Mouse (Mus musculus): Measurements from ENCODE around the gene Vsig10l. TPM values are rescaled to one million over a fixed set of nuclear protein-coding genes. Genes with fewer than 3 reads are reported as not detected.

Vsig10l gene
- polyA plus RNA-seq, 1 experiment from 2014 or later, result 2.6 TPM

DNA sequence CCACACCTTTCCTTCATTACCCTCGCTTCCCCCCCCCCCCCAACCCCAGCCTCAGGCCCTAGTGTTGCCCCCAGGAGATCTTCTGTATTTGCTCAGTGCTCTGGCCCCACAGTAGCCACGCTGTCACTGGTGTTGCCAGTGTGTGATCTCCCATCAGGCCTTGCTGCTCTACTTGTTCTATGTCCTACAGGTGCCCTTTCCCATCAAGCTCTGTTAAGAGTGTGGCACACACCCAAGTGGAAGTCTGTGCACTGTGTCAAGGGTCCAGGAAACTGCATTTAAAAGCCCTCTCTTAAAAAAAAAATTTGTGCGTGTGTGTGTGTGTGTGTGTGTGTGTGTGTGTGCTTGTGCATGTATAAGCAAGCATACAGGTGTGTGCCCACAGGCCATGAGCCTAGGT, 14.7 kb upstream of the Vsig10l start:
- DNase-seq (ENCODE audit: low spot score) (no peak), ATAC-seq (ENCODE audit: low FRiP score) (no peak)
- no peak overlapping the region for H3K9ac ChIP-seq (ENCODE audit: low read depth, low read length)
- no peak overlapping the region for H3K27ac ChIP-seq (ENCODE audit: low read depth, low read length)
- H3K36me3 ChIP-seq (ENCODE audit: control insufficient read depth, insufficient read depth, low read length), result no peaks in the 10 kb centered on the region
- H3K4me1 ChIP-seq (replicated peaks; ENCODE audit: control insufficient read depth, insufficient read depth, low read length), result no peaks in the 10 kb centered on the region
- no peak overlapping the region for H3K4me3 ChIP-seq (ENCODE audit: low read depth, low read length)
- 89% methylated on average over 2 of the region's 3 CpGs for WGBS
- H3K4me2 ChIP-seq (replicated peaks; ENCODE audit: low read depth, low read length), result no peak overlapping the region
- no peaks in the 10 kb centered on the region for H3K27me3 ChIP-seq (ENCODE audit: control insufficient read depth, insufficient read depth, low read length)
- no peaks in the 10 kb centered on the region for H3K9me3 ChIP-seq (ENCODE audit: control insufficient read depth, low read length)

DNA sequence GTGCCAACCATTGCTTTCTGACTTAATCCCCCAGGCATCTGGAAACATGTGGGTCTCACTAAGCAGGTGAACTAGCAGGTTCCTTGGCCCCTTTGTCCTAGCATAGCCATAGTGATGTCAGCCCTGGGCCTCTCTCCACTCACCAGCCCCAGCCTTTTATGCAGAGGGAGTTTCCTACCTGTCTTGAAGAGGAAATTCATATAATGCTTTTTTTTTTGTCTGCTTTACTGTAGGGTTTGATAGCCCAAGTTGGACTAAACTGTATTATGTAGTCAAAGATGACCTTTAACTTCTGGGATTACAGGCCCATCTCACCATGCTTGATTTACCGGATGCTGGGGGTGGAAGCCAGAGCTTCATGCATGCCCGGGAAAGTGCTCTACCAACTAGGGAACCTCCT, 13.1 kb upstream of the Vsig10l start:
- H3K9ac ChIP-seq (ENCODE audit: low read depth, low read length), result no peak overlapping the region
- H3K36me3 ChIP-seq (ENCODE audit: control insufficient read depth, insufficient read depth, low read length), result no peaks in the 10 kb centered on the region
- H3K27me3 ChIP-seq (ENCODE audit: control insufficient read depth, insufficient read depth, low read length), result no peaks in the 10 kb centered on the region
- no peak overlapping the region for H3K4me2 ChIP-seq (replicated peaks; ENCODE audit: low read depth, low read length)
- no peak overlapping the region for H3K27ac ChIP-seq (ENCODE audit: low read depth, low read length)
- DNase-seq (ENCODE audit: low spot score) (no peak), ATAC-seq (ENCODE audit: low FRiP score) (no peak)
- no peak overlapping the region for H3K4me3 ChIP-seq (ENCODE audit: low read depth, low read length)
- H3K4me1 ChIP-seq (replicated peaks; ENCODE audit: control insufficient read depth, insufficient read depth, low read length), result no peaks in the 10 kb centered on the region
- 88% methylated on average over 2 of the region's 2 CpGs for WGBS
- no peaks in the 10 kb centered on the region for H3K9me3 ChIP-seq (ENCODE audit: control insufficient read depth, low read length)

DNA sequence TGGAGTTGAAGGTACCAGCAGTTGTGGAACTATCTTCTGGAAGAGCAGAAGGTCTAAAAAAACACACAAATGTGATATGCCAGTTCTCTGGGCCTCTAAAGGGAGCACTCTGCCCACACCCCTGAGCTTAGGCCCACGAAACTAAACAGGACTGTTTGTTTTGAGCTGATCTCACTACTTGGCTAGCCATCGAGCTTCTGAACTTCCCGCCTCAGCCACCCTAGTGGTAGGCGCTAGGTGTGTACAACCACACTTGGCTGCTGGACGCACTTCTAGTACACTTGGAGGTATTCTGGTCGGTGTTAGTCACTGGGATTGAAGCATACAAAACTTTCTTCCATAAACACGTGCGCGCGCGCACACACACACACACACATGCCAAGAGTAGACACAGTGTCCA, 11.2 kb upstream of the Vsig10l start:
- H3K9ac ChIP-seq (ENCODE audit: low read depth, low read length), result no peak overlapping the region
- WGBS, result 97% methylated on average over 11 of the region's 11 CpGs
- no peak overlapping the region for H3K4me3 ChIP-seq (ENCODE audit: low read depth, low read length)
- no peaks in the 10 kb centered on the region for H3K4me1 ChIP-seq (replicated peaks; ENCODE audit: control insufficient read depth, insufficient read depth, low read length)
- no peak for ATAC-seq (ENCODE audit: low FRiP score)
- H3K27ac ChIP-seq (ENCODE audit: low read depth, low read length), result no peak overlapping the region
- no peaks in the 10 kb centered on the region for H3K36me3 ChIP-seq (ENCODE audit: control insufficient read depth, insufficient read depth, low read length)
- H3K4me2 ChIP-seq (replicated peaks; ENCODE audit: low read depth, low read length), result no peak overlapping the region
- no peaks in the 10 kb centered on the region for H3K27me3 ChIP-seq (ENCODE audit: control insufficient read depth, insufficient read depth, low read length)
- no peaks in the 10 kb centered on the region for H3K9me3 ChIP-seq (ENCODE audit: control insufficient read depth, low read length)
- DNase-seq (ENCODE audit: low spot score), result no peak

DNA sequence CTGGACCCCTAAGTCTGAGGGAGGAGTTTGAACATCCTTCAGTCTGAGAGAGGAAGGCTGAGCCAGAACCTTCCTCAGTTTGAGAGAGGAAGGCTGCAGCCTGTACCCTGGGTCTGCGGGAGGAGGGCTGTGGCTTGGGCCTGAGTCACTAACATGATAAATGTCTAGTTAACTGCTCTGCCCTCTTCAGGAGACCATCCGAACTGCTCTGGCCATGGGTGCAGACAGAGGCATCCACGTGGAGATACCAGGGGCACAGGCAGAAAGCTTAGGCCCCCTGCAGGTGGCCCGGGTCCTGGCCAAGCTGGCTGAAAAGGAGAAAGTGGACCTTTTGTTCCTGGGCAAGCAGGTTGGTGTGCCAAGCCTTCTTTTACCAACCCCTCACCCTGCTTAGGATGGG, 10.3 kb upstream of the Vsig10l start:
- 50% methylated on average over 4 of the region's 4 CpGs for WGBS
- H3K36me3 ChIP-seq (ENCODE audit: control insufficient read depth, insufficient read depth, low read length), result no peaks in the 10 kb centered on the region

DNA sequence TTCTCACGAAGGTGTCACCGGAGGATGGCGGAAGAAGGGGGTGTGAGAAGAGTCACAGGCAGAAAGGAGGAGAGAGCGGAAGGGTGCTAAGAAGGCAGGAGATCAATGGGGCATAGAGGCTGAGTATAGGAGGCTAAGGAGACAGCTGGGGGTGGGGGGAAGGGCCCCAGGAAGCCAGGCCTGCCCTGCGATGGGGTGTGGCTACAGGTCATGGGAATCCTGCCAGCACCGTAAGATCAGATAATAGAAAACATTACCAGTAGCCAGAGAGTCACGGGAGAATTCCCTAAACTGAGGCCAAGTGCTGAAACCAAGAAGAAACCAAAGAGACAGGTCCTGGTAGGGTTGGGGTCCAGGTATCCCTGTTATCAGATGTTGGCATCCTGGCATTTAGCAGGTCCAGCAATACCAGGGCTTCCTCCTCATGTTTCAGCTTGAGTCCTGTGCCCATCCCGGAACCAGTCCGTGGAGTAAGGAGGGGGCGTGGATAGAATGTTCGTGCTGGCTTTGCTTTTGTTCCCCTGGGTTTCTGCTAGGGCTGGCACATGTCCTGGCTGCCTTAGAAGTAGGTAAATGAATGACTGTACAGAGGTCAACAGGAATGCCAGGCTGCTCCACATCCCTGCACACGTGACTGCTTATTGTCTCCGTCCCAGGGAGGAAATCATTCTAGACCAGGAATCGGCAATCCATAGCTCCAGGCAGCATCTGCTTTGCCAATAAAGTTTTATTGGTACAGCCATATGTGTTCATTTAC, 9.2 kb upstream of the Vsig10l start:
- Histone ChIP-seq H3K9me3 (ENCODE audit: control insufficient read depth, low read length) (no peaks in the 10 kb centered on the region), H3K36me3 (ENCODE audit: control insufficient read depth, insufficient read depth, low read length) (no peaks in the 10 kb centered on the region), H3K4me1 (replicated peaks; ENCODE audit: control insufficient read depth, insufficient read depth, low read length) (no peaks in the 10 kb centered on the region), H3K4me2 (replicated peaks; ENCODE audit: low read depth, low read length) (no peak overlapping the region), H3K4me3 (ENCODE audit: low read depth, low read length) (no peak overlapping the region), H3K9ac (ENCODE audit: low read depth, low read length) (no peak overlapping the region), H3K27me3 (ENCODE audit: control insufficient read depth, insufficient read depth, low read length) (no peaks in the 10 kb centered on the region), H3K27ac (ENCODE audit: low read depth, low read length) (no peak overlapping the region)
- DNase-seq (ENCODE audit: low spot score), result no peak
- WGBS, result 93% methylated on average over 14 of the region's 14 CpGs
- no peak for ATAC-seq (ENCODE audit: low FRiP score)

More for the DNA sequence above, 10.3 kb upstream of the Vsig10l start:
- Histone ChIP-seq H3K9me3 (ENCODE audit: control insufficient read depth, low read length) (no peaks in the 10 kb centered on the region), H3K4me2 (replicated peaks; ENCODE audit: low read depth, low read length) (no peak overlapping the region), H3K9ac (ENCODE audit: low read depth, low read length) (no peak overlapping the region), H3K27me3 (ENCODE audit: control insufficient read depth, insufficient read depth, low read length) (no peaks in the 10 kb centered on the region), H3K27ac (ENCODE audit: low read depth, low read length) (no peak overlapping the region), H3K4me3 (ENCODE audit: low read depth, low read length) (no peak overlapping the region), H3K4me1 (replicated peaks; ENCODE audit: control insufficient read depth, insufficient read depth, low read length) (no peaks in the 10 kb centered on the region)
- DNase-seq (ENCODE audit: low spot score) (no peak), ATAC-seq (ENCODE audit: low FRiP score) (peak; percentile 54; the same call in 1 of the 2 replicates)

DNA sequence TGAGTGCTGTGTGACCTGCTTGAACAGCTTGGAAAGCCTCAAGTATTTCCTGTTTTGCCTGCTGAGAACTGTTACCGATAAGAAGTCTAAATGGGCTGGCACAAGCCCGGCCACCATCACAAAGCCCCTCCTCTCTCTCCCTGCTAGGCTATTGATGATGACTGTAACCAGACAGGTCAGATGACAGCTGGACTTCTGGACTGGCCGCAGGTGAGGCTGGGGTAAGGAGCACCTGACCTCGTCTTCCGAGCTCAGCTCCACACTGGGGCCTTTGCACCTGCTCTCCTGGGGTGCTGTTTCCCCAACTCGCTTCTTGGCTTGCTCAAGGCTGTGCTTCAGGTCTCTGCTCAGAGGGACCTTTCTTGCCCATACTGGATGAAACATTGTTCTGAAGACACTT, 8.6 kb upstream of the Vsig10l start:
- Histone ChIP-seq H3K9ac (ENCODE audit: low read depth, low read length) (no peak overlapping the region), H3K4me2 (replicated peaks; ENCODE audit: low read depth, low read length) (no peak overlapping the region), H3K4me3 (ENCODE audit: low read depth, low read length) (no peak overlapping the region), H3K9me3 (ENCODE audit: control insufficient read depth, low read length) (no peaks in the 10 kb centered on the region), H3K27me3 (ENCODE audit: control insufficient read depth, insufficient read depth, low read length) (no peaks in the 10 kb centered on the region), H3K36me3 (ENCODE audit: control insufficient read depth, insufficient read depth, low read length) (no peaks in the 10 kb centered on the region), H3K27ac (ENCODE audit: low read depth, low read length) (no peak overlapping the region), H3K4me1 (replicated peaks; ENCODE audit: control insufficient read depth, insufficient read depth, low read length) (no peaks in the 10 kb centered on the region)
- ATAC-seq (ENCODE audit: low FRiP score) (no peak), DNase-seq (ENCODE audit: low spot score) (no peak)
- WGBS, result 92% methylated on average over 6 of the region's 6 CpGs

DNA sequence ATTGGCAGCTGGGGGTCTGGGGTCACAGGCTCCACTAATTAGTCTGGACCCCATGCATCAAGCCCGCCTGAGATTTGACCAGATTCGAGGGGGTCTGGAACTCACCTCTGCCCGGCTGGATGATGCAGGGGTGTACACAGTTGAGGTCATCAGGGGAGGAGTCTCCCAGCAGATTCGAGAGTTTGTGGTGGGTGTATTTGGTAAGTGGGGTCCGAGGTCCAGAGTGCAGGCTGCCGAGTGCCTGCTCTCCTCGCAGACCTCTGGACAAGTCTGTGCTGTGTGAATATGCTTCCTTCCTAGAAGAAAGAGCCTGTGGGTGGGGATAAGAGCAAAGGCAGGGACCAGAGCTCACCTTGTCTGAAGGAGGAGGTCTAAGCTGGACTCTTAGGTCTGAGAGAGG, 1.0 kb downstream of the Vsig10l start:
- H3K36me3 ChIP-seq (ENCODE audit: control insufficient read depth, insufficient read depth, low read length), result no peaks in the 10 kb centered on the region
- no peak for DNase-seq (ENCODE audit: low spot score)
- 0 out of 2 replicates have a peak, but pooled peaks cover 2% of the 10 kb centered on the region for H3K4me1 ChIP-seq (replicated peaks; ENCODE audit: control insufficient read depth, insufficient read depth, low read length)
- no peak overlapping the region for H3K4me3 ChIP-seq (ENCODE audit: low read depth, low read length)
- H3K9ac ChIP-seq (ENCODE audit: low read depth, low read length), result no peak overlapping the region
- no peak overlapping the region for H3K27ac ChIP-seq (ENCODE audit: low read depth, low read length)
- no peaks in the 10 kb centered on the region for H3K9me3 ChIP-seq (ENCODE audit: control insufficient read depth, low read length)
- no peak for ATAC-seq (ENCODE audit: low FRiP score)
- 81% methylated on average over 7 of the region's 7 CpGs for WGBS
- no peak overlapping the region for H3K4me2 ChIP-seq (replicated peaks; ENCODE audit: low read depth, low read length)
- H3K27me3 ChIP-seq (ENCODE audit: control insufficient read depth, insufficient read depth, low read length), result peaks cover 10% of the 10 kb centered on the region; the same call in 1 of the 2 replicates

DNA sequence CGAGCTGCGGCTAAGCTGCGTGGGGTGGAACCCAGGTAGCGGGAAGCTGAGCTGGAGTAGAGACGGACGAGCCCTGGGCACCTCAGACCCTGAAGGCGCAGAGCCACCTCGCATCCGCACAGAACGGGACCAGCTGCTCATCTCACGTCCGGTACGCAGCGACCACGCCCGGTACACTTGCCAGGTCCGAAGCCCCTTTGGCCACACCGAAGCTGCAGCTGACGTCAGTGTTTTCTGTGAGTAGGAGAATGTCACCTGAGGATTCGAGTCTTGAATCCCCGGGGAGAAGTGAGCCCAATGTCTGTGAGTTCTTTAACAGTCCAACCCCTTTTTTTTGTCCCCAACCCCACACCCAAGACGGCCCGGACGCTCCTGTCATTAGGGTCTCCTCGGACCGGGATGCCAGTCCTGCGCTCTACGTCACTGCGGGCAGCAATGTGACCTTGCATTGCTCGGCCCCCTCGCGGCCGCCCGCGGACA, 2.0 kb downstream of the Vsig10l start:
- WGBS, result 7% methylated on average over 35 of the region's 35 CpGs
- no peak for DNase-seq (ENCODE audit: low spot score)

More for the DNA sequence above, 2.0 kb downstream of the Vsig10l start:
- peak overlapping the region; percentile 27 for H3K9ac ChIP-seq (ENCODE audit: low read depth, low read length)
- peaks cover 10% of the 10 kb centered on the region; the same call in 1 of the 2 replicates for H3K27me3 ChIP-seq (ENCODE audit: control insufficient read depth, insufficient read depth, low read length)
- H3K9me3 ChIP-seq (ENCODE audit: control insufficient read depth, low read length), result no peaks in the 10 kb centered on the region
- no peaks in the 10 kb centered on the region for H3K36me3 ChIP-seq (ENCODE audit: control insufficient read depth, insufficient read depth, low read length)
- peak; percentile 73 for ATAC-seq (ENCODE audit: low FRiP score)
- no peak overlapping the region for H3K27ac ChIP-seq (ENCODE audit: low read depth, low read length)
- H3K4me3 ChIP-seq (ENCODE audit: low read depth, low read length), result peak overlapping the region; percentile 28
- H3K4me2 ChIP-seq (replicated peaks; ENCODE audit: low read depth, low read length), result peak overlapping the region; percentile 76
- 0 out of 2 replicates have a peak, but pooled peaks cover 2% of the 10 kb centered on the region for H3K4me1 ChIP-seq (replicated peaks; ENCODE audit: control insufficient read depth, insufficient read depth, low read length)
